Mouse (Mus musculus) liver, postnatal 0 days (tissue): ENCODE measurements around the gene Bcl7b. TPM values are rescaled to one million over a fixed set of nuclear protein-coding genes. Genes with fewer than 3 reads are reported as not detected.

Experiments
- ATAC-seq: fragments of 200-750 bp; cut with Nextera tagmentation; 2 replicates; pipeline ENCODE4 v1.8.0; 2017; ENCODE audit warnings: mild to moderate bottlenecking, moderate library complexity
- DNase-seq: peaks from one replicate; pipeline ENCODE4 v3.0.0-alpha.2; 2016
- H3K27ac ChIP-seq: fragments of 300-500 bp; sonication (generic); 2 replicates; pipeline ENCODE4 v1.5.1; 2014; ENCODE audit warnings: antibody characterized with exemption, moderate library complexity, mild to moderate bottlenecking, low read depth
- H3K27me3 ChIP-seq: fragments of 300-500 bp; sonication (generic); 2 replicates; pipeline ENCODE4 v1.6.1; 2014; ENCODE audit warnings: low read length, control low read depth, mixed read lengths; ENCODE audit not compliant: insufficient read depth
- H3K36me3 ChIP-seq: fragments of 300-500 bp; sonication (generic); replicated peaks from 2 replicates; pipeline ENCODE4 v1.6.1; 2014; ENCODE audit warnings: mild to moderate bottlenecking, control low read depth, low read length, moderate library complexity, mixed read lengths; ENCODE audit not compliant: insufficient read depth
- H3K4me1 ChIP-seq: fragments of 300-500 bp; sonication (generic); 2 replicates; pipeline ENCODE4 v1.6.1; 2014; ENCODE audit warnings: antibody characterized with exemption, mild to moderate bottlenecking, control low read depth; ENCODE audit not compliant: insufficient read depth
- H3K4me2 ChIP-seq: fragments of 300-500 bp; sonication (generic); 2 replicates; pipeline ENCODE4 v1.6.1; 2014; ENCODE audit warnings: low read depth, mild to moderate bottlenecking, low read length, moderate library complexity, mixed read lengths
- H3K4me3 ChIP-seq: fragments of 300-500 bp; sonication (generic); 2 replicates; pipeline ENCODE4 v1.5.1; 2014; ENCODE audit warnings: low read depth, low read length
- H3K9ac ChIP-seq: fragments of 300-500 bp; sonication (generic); replicated peaks from 2 replicates; pipeline ENCODE4 v1.6.1; 2014; ENCODE audit warnings: mild to moderate bottlenecking, moderate library complexity
- H3K9me3 ChIP-seq: fragments of 300-500 bp; sonication (generic); 2 replicates; pipeline ENCODE4 v1.6.1; 2016; ENCODE audit warnings: mild to moderate bottlenecking, control low read depth, low read length, mixed read lengths
- CTCF ChIP-seq: sonication (generic); IDR thresholded peaks from 2 replicates; pipeline ENCODE4 v1.5.1; 2016; ENCODE audit warnings: antibody characterized with exemption, low read depth
- EP300 ChIP-seq: IDR thresholded peaks from 2 replicates; pipeline ENCODE4 v1.6.1; 2016; ENCODE audit warnings: antibody characterized with exemption, low read depth, mild to moderate bottlenecking
- WGBS: fragments of 180-500 bp; shearing (Covaris S2); extraction: QIAGEN DNeasy Blood & Tissue Kit; methylation state at CpG from one replicate; pipeline ENCODE4 v1.1.7; 2014; ENCODE audit not compliant: insufficient replicate concordance; 5-methylcytosine and 5-hydroxymethylcytosine counted together
- polyA plus RNA-seq: library from polyadenylated mRNA; unstranded; fragments of >200 nt; fragmentation: Nextera tagmentation; extraction: Ambion mirVana; gene quantifications from 2 replicates; pipeline ENCODE4 v1.2.1, GENCODE M21; 2015

Bcl7b gene
- polyA plus RNA-seq, 1 experiment from 2014 or later: 32.6 TPM

- no peak for ATAC-seq
- 1% methylated on average over 13 of the region's 13 CpGs for WGBS
- peak overlapping the region; percentile 91 for H3K4me3 ChIP-seq
- no peak for TF ChIP-seq EP300
- no peak for TF ChIP-seq CTCF
- no peaks in the 10 kb centered on the region for H3K9me3 ChIP-seq
- peaks cover 8% of the 10 kb centered on the region for H3K36me3 ChIP-seq
- H3K27me3 ChIP-seq: no peaks in the 10 kb centered on the region
- DNase-seq: no peak
- H3K27ac ChIP-seq: peak overlapping the region; percentile 93
- H3K4me2 ChIP-seq: peak overlapping the region; percentile 98
- H3K4me1 ChIP-seq: peaks cover 15% of the 10 kb centered on the region
- peak overlapping the region; percentile 68 for H3K9ac ChIP-seq
These were observed 19.4 kb upstream of the Bcl7b start for GRCm38 (mm10) chr5:135148715-135149052.

DNA sequence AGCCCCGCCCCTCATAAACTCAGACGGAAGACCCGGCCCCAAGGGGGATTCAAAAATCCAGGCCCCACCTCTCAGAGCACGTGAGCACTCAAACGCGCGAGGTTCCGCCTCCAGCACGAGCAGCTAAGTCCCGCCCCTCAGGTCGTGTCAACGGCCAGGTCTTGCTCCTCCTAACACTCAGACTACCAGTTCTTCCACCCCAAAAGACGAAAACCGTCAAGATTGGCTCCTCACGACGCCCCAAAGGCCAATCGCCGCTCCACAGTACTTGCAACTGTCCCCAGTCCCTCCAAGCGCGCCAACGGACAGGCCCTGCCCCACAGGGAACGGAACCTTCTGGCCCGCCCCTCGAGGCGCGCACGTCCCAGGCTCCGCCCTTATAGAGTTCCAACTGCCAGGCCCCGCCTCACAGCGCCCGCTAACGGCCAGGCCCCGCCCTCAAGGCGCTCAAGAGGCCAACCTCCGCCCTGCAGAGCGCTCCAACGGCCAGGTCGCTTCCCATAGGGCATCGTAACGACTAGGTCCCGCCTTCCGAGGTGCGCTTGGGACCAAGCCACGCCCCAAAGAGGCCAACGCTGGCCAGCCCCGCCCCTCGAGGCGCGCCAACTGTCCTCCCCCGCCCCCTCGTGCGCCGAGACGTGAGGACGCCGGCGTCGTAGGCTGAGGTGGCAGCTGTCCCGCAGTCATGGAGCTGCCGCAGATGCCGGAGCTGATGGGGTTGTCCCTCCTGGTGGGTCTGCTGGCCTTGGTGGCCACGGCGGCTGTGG, 18.8 kb upstream of the Bcl7b start, which contains the start of gene Tbl2:
Gene Tbl2 (plus strand): TSS at position 605 of the 767 bp plus-strand sequence.
- DNase-seq (peak; percentile 99), ATAC-seq (peak; percentile 95)
- H3K4me1 ChIP-seq: peaks cover 15% of the 10 kb centered on the region
- peak; percentile 41 for TF ChIP-seq EP300
- peak; percentile 40 for TF ChIP-seq CTCF
- peak within 1 kb of the TSS; percentile 91 for H3K4me3 ChIP-seq
- H3K27me3 ChIP-seq: no peaks in the 10 kb centered on the region
- no peaks in the 10 kb centered on the region for H3K9me3 ChIP-seq
- WGBS: under 1% methylated on average over 62 of the region's 63 CpGs
- H3K9ac ChIP-seq: peak within 1 kb of the TSS; percentile 86
- H3K36me3 ChIP-seq: peaks cover 12% of the 10 kb centered on the region
- H3K27ac ChIP-seq: peak within 1 kb of the TSS; percentile 93
- peak within 1 kb of the TSS; percentile 98 for H3K4me2 ChIP-seq

DNA sequence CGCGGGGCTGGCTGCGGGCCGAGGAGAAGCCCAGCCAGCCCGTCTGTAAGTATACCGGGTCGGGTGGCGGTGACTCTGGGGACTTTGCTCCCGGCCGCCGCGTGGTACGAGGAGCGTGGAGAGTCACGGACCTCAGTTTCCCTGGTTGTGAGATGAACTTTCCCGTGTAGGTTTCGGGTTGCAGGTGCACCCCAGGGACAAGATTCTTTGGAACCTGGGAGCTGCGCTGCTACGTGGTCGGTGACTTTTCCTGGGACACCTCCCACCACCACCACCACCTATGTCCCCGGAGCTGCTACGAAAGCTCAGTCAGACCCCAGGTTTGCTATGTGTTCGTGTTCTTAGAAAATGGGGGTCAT, 18.3 kb upstream of the Bcl7b start:
- no peak for TF ChIP-seq CTCF
- no peak for TF ChIP-seq EP300
- Histone ChIP-seq H3K27me3 (no peaks in the 10 kb centered on the region), H3K36me3 (peaks cover 16% of the 10 kb centered on the region), H3K27ac (peak overlapping the region; percentile 84), H3K4me3 (peak overlapping the region; percentile 91), H3K9me3 (no peaks in the 10 kb centered on the region), H3K9ac (peak overlapping the region; percentile 86), H3K4me1 (peaks cover 15% of the 10 kb centered on the region), H3K4me2 (peak overlapping the region; percentile 94)
- 0% methylated on average over 23 of the region's 23 CpGs for WGBS
- no peak for DNase-seq
- ATAC-seq: no peak

DNA sequence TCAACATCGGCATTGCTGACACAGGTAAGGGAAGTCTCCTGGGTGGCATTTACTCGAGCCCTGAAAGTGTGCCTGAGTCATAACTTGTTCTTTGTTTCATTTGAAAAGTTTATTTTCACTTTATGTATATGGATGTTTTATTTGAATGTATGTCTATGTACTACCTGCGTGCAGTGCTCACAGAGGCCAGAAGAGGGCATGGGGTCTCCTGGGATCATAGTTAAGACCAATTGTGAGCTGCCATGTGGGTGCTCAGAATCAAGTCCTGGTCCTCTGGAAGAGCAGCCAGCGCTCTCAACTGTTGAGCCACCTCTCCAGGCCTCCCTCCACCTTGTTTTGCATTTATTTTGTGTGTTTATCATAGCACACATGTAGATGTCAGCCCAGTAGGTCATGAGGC, 11.6 kb upstream of the Bcl7b start:
- Histone ChIP-seq H3K27ac (no peak overlapping the region), H3K4me3 (no peak overlapping the region), H3K4me1 (no peaks in the 10 kb centered on the region), H3K9ac (no peak overlapping the region), H3K4me2 (no peak overlapping the region), H3K27me3 (no peaks in the 10 kb centered on the region), H3K9me3 (no peaks in the 10 kb centered on the region), H3K36me3 (peaks cover 70% of the 10 kb centered on the region)
- ATAC-seq: no peak
- TF ChIP-seq EP300 (no peak), CTCF (peak; percentile 42)
- 92% methylated on average over 4 of the region's 4 CpGs for WGBS
- no peak for DNase-seq

- no peak overlapping the region for H3K9ac ChIP-seq
- DNase-seq (no peak), ATAC-seq (0 out of 2 replicates have a peak, but pooled peaks have one; percentile 33)
- peaks cover 45% of the 10 kb centered on the region for H3K36me3 ChIP-seq
- H3K9me3 ChIP-seq: no peaks in the 10 kb centered on the region
- no peak for TF ChIP-seq EP300
- no peak for TF ChIP-seq CTCF
- no peak overlapping the region for H3K27ac ChIP-seq
- 84% methylated on average over 4 of the region's 4 CpGs for WGBS
- H3K4me2 ChIP-seq: no peak overlapping the region
- no peak overlapping the region for H3K4me3 ChIP-seq
- no peaks in the 10 kb centered on the region for H3K4me1 ChIP-seq
- no peaks in the 10 kb centered on the region for H3K27me3 ChIP-seq
These were observed 6.9 kb upstream of the Bcl7b start for GRCm38 (mm10) chr5:135161221-135161620.

GRCm38 (mm10) chr5:135161650-135162049, 6.4 kb upstream of the Bcl7b start:
- H3K27ac ChIP-seq: no peak overlapping the region
- no peak overlapping the region for H3K4me3 ChIP-seq
- no peak overlapping the region for H3K4me2 ChIP-seq
- 77% methylated on average over 7 of the region's 7 CpGs for WGBS
- H3K27me3 ChIP-seq: no peaks in the 10 kb centered on the region
- ATAC-seq (no peak), DNase-seq (no peak)
- no peak overlapping the region for H3K9ac ChIP-seq
- H3K9me3 ChIP-seq: no peaks in the 10 kb centered on the region
- TF ChIP-seq CTCF: no peak
- TF ChIP-seq EP300: no peak
- H3K36me3 ChIP-seq: peaks cover 41% of the 10 kb centered on the region
- H3K4me1 ChIP-seq: no peaks in the 10 kb centered on the region
